8 mouse cellular contexts compared by ENCODE assay signal in genomic region chr19:7195900-7196728, GRCm38 (mm10). TPM values are rescaled to one million over a fixed set of nuclear protein-coding genes. Genes with fewer than 3 reads are reported as not detected.
DNase-seq lines count a peak whose midpoint lies in the region; ATAC-seq and TF ChIP-seq lines count a peak whose summit lies in the region.

No protein-coding gene starts in this region.

- no peak overlapping the region for H3K4me3 ChIP-seq in intestine, embryonic 14.5 days (ENCODE audit: low read depth, low read length)
- no peak overlapping the region for H3K4me3 ChIP-seq in intestine, embryonic 15.5 days (replicated peaks)
- H3K4me3 ChIP-seq in embryonic fibroblast, embryonic 13.5 days (ENCODE audit: insufficient read depth, low read length) = no peak overlapping the region
- no peak overlapping the region for H3K4me3 ChIP-seq in heart, postnatal 0 days (ENCODE audit: low read depth, low read length)
- H3K4me3 ChIP-seq in midbrain, embryonic 10.5 days = no peak overlapping the region

- H3K9me3 ChIP-seq in intestine, embryonic 14.5 days (ENCODE audit: control insufficient read depth, low read length) = no peaks in the 10 kb centered on the region
- no peaks in the 10 kb centered on the region for H3K9me3 ChIP-seq in intestine, embryonic 15.5 days
- H3K9me3 ChIP-seq in heart, postnatal 0 days (replicated peaks; ENCODE audit: control insufficient read depth, low read length) = no peaks in the 10 kb centered on the region
- no peaks in the 10 kb centered on the region for H3K9me3 ChIP-seq in midbrain, embryonic 10.5 days (replicated peaks)

- H3K4me1 ChIP-seq in intestine, embryonic 14.5 days (replicated peaks; ENCODE audit: control insufficient read depth, insufficient read depth, low read length) = peaks cover 15% of the 10 kb centered on the region
- peaks cover 35% of the 10 kb centered on the region for H3K4me1 ChIP-seq in intestine, embryonic 15.5 days (replicated peaks)
- H3K4me1 ChIP-seq in embryonic fibroblast, embryonic 13.5 days (ENCODE audit: control insufficient read depth, insufficient read depth, low read length) = 0 out of 2 replicates have a peak, but pooled peaks cover 4% of the 10 kb centered on the region
- peaks cover 8% of the 10 kb centered on the region; the same call in 1 of the 2 replicates for H3K4me1 ChIP-seq in heart, postnatal 0 days (ENCODE audit: control insufficient read depth, insufficient read depth)
- H3K4me1 ChIP-seq in midbrain, embryonic 10.5 days = peaks cover 54% of the 10 kb centered on the region

- peak; percentile 73 for TF ChIP-seq CTCF in embryonic fibroblast, embryonic 13.5 days (IDR thresholded peaks at IDR 0.05; ENCODE audit: borderline replicate concordance, insufficient read depth, low read length)
- TF ChIP-seq CTCF in heart, postnatal 0 days (IDR thresholded peaks at IDR 0.05; ENCODE audit: low read depth) = peak; percentile 73

- no peak overlapping the region for H3K27ac ChIP-seq in intestine, embryonic 14.5 days (ENCODE audit: low read depth)
- H3K27ac ChIP-seq in intestine, embryonic 15.5 days = no peak overlapping the region
- H3K27ac ChIP-seq in embryonic fibroblast, embryonic 13.5 days (ENCODE audit: insufficient read depth, low read length) = no peak overlapping the region
- H3K27ac ChIP-seq in heart, postnatal 0 days (ENCODE audit: low read depth) = no peak overlapping the region
- 0 out of 2 replicates have a peak overlapping the region, but pooled peaks have one; percentile 42 for H3K27ac ChIP-seq in midbrain, embryonic 10.5 days (replicated peaks)

- TF ChIP-seq POLR2A in embryonic fibroblast, embryonic 13.5 days (IDR thresholded peaks at IDR 0.05; ENCODE audit: low read depth, low read length) = peak; percentile 13; the same call in 1 of the 2 replicates

- 19% methylated on average over 33 of the region's 33 CpGs for WGBS in intestine, embryonic 14.5 days
- 20% methylated on average over 33 of the region's 33 CpGs for WGBS in intestine, embryonic 15.5 days
- WGBS in heart, postnatal 0 days = 11% methylated on average over 33 of the region's 33 CpGs
- WGBS in midbrain, embryonic 10.5 days = 15% methylated on average over 33 of the region's 33 CpGs

- no peak overlapping the region for H3K4me2 ChIP-seq in intestine, embryonic 14.5 days (ENCODE audit: low read length)
- H3K4me2 ChIP-seq in intestine, embryonic 15.5 days (replicated peaks) = no peak overlapping the region
- peak overlapping the region; percentile 17 for H3K4me2 ChIP-seq in heart, postnatal 0 days (ENCODE audit: low read depth, low read length)

- DNase-seq in intestine, embryonic 14.5 days (ENCODE audit: low spot score) = peak; percentile 85
- peak; percentile 60 for DNase-seq in brain, adult 2 months (ENCODE audit: low read depth, low spot score)
- no peak for DNase-seq in heart, postnatal 0 days (ENCODE audit: low spot score)
- peak; percentile 68 to 75 for DNase-seq in layer of hippocampus, postnatal 25 days (ENCODE audit: extremely low spot score in 1 of 2, low spot score in 1 of 2)
- DNase-seq in midbrain, embryonic 10.5 days (ENCODE audit: low spot score) = peak; percentile 78
- peak; percentile 20 to 33 for DNase-seq in spleen, postnatal 14 days (ENCODE audit: low spot score in 2 of 2)

- H3K27me3 ChIP-seq in intestine, embryonic 14.5 days (replicated peaks; ENCODE audit: control insufficient read depth, insufficient read depth, low read length) = no peaks in the 10 kb centered on the region
- no peaks in the 10 kb centered on the region for H3K27me3 ChIP-seq in intestine, embryonic 15.5 days (replicated peaks)
- H3K27me3 ChIP-seq in heart, postnatal 0 days (ENCODE audit: control insufficient read depth, insufficient read depth, low read length) = no peaks in the 10 kb centered on the region
- peaks cover 44% of the 10 kb centered on the region for H3K27me3 ChIP-seq in midbrain, embryonic 10.5 days (ENCODE audit: low read depth, poor library complexity, severe bottlenecking)

- no peak for TF ChIP-seq EP300 in heart, postnatal 0 days (IDR thresholded peaks at IDR 0.05; ENCODE audit: low read depth)

- H3K9ac ChIP-seq in intestine, embryonic 14.5 days (ENCODE audit: low read length) = no peak overlapping the region
- H3K9ac ChIP-seq in intestine, embryonic 15.5 days = no peak overlapping the region
- no peak overlapping the region for H3K9ac ChIP-seq in heart, postnatal 0 days (replicated peaks; ENCODE audit: low read depth, low read length)

- H3K36me3 ChIP-seq in intestine, embryonic 14.5 days (ENCODE audit: control insufficient read depth, insufficient read depth, low read length) = peaks cover 42% of the 10 kb centered on the region
- H3K36me3 ChIP-seq in intestine, embryonic 15.5 days = peaks cover 34% of the 10 kb centered on the region
- peaks cover 38% of the 10 kb centered on the region for H3K36me3 ChIP-seq in heart, postnatal 0 days (replicated peaks; ENCODE audit: control insufficient read depth, insufficient read depth, low read length)
- H3K36me3 ChIP-seq in midbrain, embryonic 10.5 days = peaks cover 43% of the 10 kb centered on the region

- ATAC-seq in intestine, embryonic 14.5 days (replicated peaks; ENCODE audit: low FRiP score, low TSS enrichment, low read depth) = peak; percentile 14; the same call in 1 of the 2 replicates
- ATAC-seq in intestine, embryonic 15.5 days = no peak; the same call in 1 of the 2 replicates
- ATAC-seq in heart, postnatal 0 days (ENCODE audit: insufficient read depth, low read depth) = peak; percentile 60

RNA-seq across cellular contexts. Expression of gene Otub1, which starts 10.0 kb away (rescaled TPM):
- polyA plus RNA-seq in intestine, embryonic 14.5 days (2014; fragmentation: Nextera tagmentation; extraction: Ambion mirVana) = 205 and 224 TPM in 2 replicates
- 166 and 172 TPM in 2 replicates for polyA plus RNA-seq in intestine, embryonic 15.5 days (2015; fragmentation: Nextera tagmentation; extraction: Ambion mirVana)
- 116 and 134 TPM in 2 replicates for polyA plus RNA-seq in embryonic fibroblast, embryonic 13.5 days (2011; ENCODE audit: insufficient read length, low read depth, missing spikeins)
- total RNA-seq in heart, postnatal 0 days (2014; rRNA removed; ENCODE audit: low replicate concordance) = 127 and 139 TPM in 2 replicates
- polyA plus RNA-seq in heart, postnatal 0 days (2015; fragmentation: Nextera tagmentation; extraction: Ambion mirVana) = 117 and 132 TPM in 2 replicates
- total RNA-seq in layer of hippocampus, postnatal 25 days (2021) = 100 to 1,000 TPM; 291 to 300 TPM
- 274 and 293 TPM in 2 replicates for polyA plus RNA-seq in midbrain, embryonic 10.5 days (2016; fragmentation: Nextera tagmentation; extraction: Ambion mirVana)

RNA-seq across cellular contexts. Expression of gene Cox8a, which starts 21.3 kb away (rescaled TPM):
- polyA plus RNA-seq in intestine, embryonic 14.5 days (2014; fragmentation: Nextera tagmentation; extraction: Ambion mirVana) = 1,241 and 1,347 TPM in 2 replicates
- polyA plus RNA-seq in intestine, embryonic 15.5 days (2015; fragmentation: Nextera tagmentation; extraction: Ambion mirVana) = 1,343 and 1,351 TPM in 2 replicates
- 456 and 560 TPM in 2 replicates for polyA plus RNA-seq in embryonic fibroblast, embryonic 13.5 days (2011; ENCODE audit: insufficient read length, low read depth, missing spikeins)
- total RNA-seq in heart, postnatal 0 days (2014; rRNA removed; ENCODE audit: low replicate concordance) = 1,841 and 2,074 TPM in 2 replicates
- 3,012 and 3,042 TPM in 2 replicates for polyA plus RNA-seq in heart, postnatal 0 days (2015; fragmentation: Nextera tagmentation; extraction: Ambion mirVana)
- 1,000 to 10,000 TPM; 1,060 to 1,153 TPM for total RNA-seq in layer of hippocampus, postnatal 25 days (2021)
- 895 and 900 TPM in 2 replicates for polyA plus RNA-seq in midbrain, embryonic 10.5 days (2016; fragmentation: Nextera tagmentation; extraction: Ambion mirVana)

RNA-seq across cellular contexts. Expression of gene Naa40, which starts 44.9 kb away (rescaled TPM):
- polyA plus RNA-seq in intestine, embryonic 14.5 days (2014; fragmentation: Nextera tagmentation; extraction: Ambion mirVana) = 67.4 and 73.0 TPM in 2 replicates
- polyA plus RNA-seq in intestine, embryonic 15.5 days (2015; fragmentation: Nextera tagmentation; extraction: Ambion mirVana) = 49.8 and 52.9 TPM in 2 replicates
- polyA plus RNA-seq in embryonic fibroblast, embryonic 13.5 days (2011; ENCODE audit: insufficient read length, low read depth, missing spikeins) = 23.4 and 24.8 TPM in 2 replicates
- 30.2 and 44.0 TPM in 2 replicates for total RNA-seq in heart, postnatal 0 days (2014; rRNA removed; ENCODE audit: low replicate concordance)
- 27.8 and 30.4 TPM in 2 replicates for polyA plus RNA-seq in heart, postnatal 0 days (2015; fragmentation: Nextera tagmentation; extraction: Ambion mirVana)
- 10 to 100 TPM; 24.6 to 34.6 TPM for total RNA-seq in layer of hippocampus, postnatal 25 days (2021)
- polyA plus RNA-seq in midbrain, embryonic 10.5 days (2016; fragmentation: Nextera tagmentation; extraction: Ambion mirVana) = 105 and 107 TPM in 2 replicates
